Mouse (Mus musculus): ENCODE results near the gene Akr1c19. TPM values are rescaled to one million over a fixed set of nuclear protein-coding genes. Genes with fewer than 3 reads are reported as not detected.
"Not testable (repeated sequence)": the region's sequence is repeated elsewhere in the genome, so short reads cannot be mapped to it uniquely, and the experiment has no call there.

The Akr1c19 gene
- polyA plus RNA-seq, 1 experiment from 2014 or later, result 45.4 TPM

DNA sequence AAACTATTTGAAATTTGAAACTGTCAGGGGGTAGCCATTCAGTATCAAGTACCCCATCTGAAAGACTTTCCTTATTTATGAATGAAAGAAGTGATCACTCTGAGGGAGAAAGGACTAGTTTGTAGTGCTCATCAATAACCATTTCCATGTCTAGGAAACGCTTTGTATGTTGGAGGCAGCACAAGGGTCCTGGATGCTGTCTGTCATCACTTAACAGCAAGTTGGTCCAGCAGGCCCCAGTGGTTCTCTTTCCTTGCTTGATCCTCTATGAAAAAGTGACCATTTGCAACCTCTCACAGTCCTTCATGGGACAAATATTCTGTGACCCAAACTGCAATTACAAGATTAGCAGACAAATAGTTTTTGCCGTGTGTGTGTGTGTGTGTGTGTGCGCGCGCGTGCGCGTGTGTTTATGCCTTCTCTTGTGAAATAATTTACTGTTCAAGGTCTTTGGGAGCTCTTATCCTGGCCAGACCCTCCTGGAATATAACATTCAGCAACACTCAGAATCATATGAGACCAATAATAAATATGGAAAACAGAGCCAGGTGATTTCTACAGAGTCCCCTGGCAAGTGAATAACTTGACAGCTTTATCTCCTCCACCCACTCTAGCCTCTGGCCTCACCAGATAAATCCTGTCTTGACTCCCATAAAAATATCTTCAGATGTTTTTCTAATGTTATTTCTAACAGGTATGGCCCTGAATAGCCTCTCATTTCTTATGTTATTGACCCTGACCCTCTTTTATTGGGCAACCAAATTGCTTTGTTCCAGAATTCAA is 2.5 kb downstream of the Akr1c19 start:
- Histone ChIP-seq H3K36me3 (replicated peaks) (no peaks in the 10 kb centered on the region), H3K9ac (no peak overlapping the region), H3K27me3 (no peaks in the 10 kb centered on the region), H3K9me3 (replicated peaks) (no peaks in the 10 kb centered on the region), H3K4me2 (no peak overlapping the region), H3K27ac (replicated peaks) (no peak overlapping the region), H3K4me1 (replicated peaks) (no peaks in the 10 kb centered on the region; the same call in 1 of the 2 replicates), H3K4me3 (replicated peaks) (no peak overlapping the region)
- ATAC-seq (ENCODE audit: insufficient read depth), result no peak
- WGBS (ENCODE audit: insufficient replicate concordance), result 89% methylated on average over 8 of the region's 8 CpGs

GRCm38 (mm10) chr13:4233135-4233534 is 4.6 kb downstream of the Akr1c19 start:
- Histone ChIP-seq H3K4me2 (0 out of 2 replicates have a peak overlapping the region, but pooled peaks have one; percentile 10), H3K4me3 (replicated peaks) (no peak overlapping the region), H3K27me3 (no peaks in the 10 kb centered on the region), H3K36me3 (replicated peaks) (no peaks in the 10 kb centered on the region), H3K4me1 (replicated peaks) (no peaks in the 10 kb centered on the region; the same call in 1 of the 2 replicates), H3K9ac (no peak overlapping the region), H3K27ac (replicated peaks) (no peak overlapping the region), H3K9me3 (replicated peaks) (no peaks in the 10 kb centered on the region)
- 55% methylated on average over 1 of the region's 1 CpGs for WGBS (ENCODE audit: insufficient replicate concordance)
- ATAC-seq (ENCODE audit: insufficient read depth), result no peak

DNA sequence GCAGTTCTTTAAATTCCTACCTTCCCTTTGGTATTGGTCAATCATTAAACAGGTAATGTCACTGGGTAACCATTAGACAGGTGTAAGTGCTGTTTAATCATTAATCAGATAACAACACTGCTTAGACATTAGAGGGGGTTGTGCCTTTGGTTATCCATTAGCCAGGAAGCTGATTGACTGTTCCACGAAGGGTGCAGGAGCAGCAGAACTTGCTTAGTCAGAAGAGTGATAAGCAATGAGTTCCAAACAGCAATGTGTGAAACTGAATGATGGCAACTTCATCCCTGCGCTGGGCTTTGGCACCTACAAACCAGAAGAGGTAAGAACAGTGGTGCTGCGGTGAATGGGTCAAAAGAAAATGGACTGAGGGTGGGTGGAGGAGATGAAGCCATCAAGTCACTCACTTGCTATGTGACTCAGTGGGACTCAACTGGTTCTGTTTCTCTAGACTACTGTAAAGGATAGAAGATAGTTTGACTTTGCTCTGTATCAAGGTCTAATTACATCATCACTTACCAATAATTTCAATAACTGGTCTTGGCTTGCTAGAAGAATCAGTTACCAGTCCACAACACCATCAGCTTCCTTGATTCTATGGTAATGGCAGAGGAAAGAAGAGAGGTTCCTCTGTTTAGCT is 5.2 kb downstream of the Akr1c19 start:
- Histone ChIP-seq H3K4me2 (peak overlapping the region; percentile 29; the same call in 1 of the 2 replicates), H3K27ac (replicated peaks) (no peak overlapping the region), H3K27me3 (no peaks in the 10 kb centered on the region), H3K9me3 (replicated peaks) (no peaks in the 10 kb centered on the region), H3K4me1 (replicated peaks) (no peaks in the 10 kb centered on the region; the same call in 1 of the 2 replicates), H3K9ac (no peak overlapping the region), H3K4me3 (replicated peaks) (peak overlapping the region; percentile 38), H3K36me3 (replicated peaks) (no peaks in the 10 kb centered on the region)
- WGBS (ENCODE audit: insufficient replicate concordance), result 45% methylated on average over 3 of the region's 3 CpGs
- peak; percentile 88 for ATAC-seq (ENCODE audit: insufficient read depth)

- ATAC-seq (ENCODE audit: insufficient read depth), result peak; percentile 49; the same call in 1 of the 2 replicates
- Histone ChIP-seq H3K9ac (no peak overlapping the region), H3K4me3 (replicated peaks) (no peak overlapping the region), H3K9me3 (replicated peaks) (no peaks in the 10 kb centered on the region), H3K27ac (replicated peaks) (no peak overlapping the region), H3K36me3 (replicated peaks) (0 out of 2 replicates have a peak, but pooled peaks cover 4% of the 10 kb centered on the region), H3K27me3 (no peaks in the 10 kb centered on the region), H3K4me1 (replicated peaks) (no peaks in the 10 kb centered on the region), H3K4me2 (no peak overlapping the region; the same call in none of the 2 replicates)
- WGBS (ENCODE audit: insufficient replicate concordance), result 8% methylated on average over 13 of the region's 13 CpGs
These were observed 16.5 kb downstream of the Akr1c19 start for GRCm38 (mm10) chr13:4244861-4245559.

DNA sequence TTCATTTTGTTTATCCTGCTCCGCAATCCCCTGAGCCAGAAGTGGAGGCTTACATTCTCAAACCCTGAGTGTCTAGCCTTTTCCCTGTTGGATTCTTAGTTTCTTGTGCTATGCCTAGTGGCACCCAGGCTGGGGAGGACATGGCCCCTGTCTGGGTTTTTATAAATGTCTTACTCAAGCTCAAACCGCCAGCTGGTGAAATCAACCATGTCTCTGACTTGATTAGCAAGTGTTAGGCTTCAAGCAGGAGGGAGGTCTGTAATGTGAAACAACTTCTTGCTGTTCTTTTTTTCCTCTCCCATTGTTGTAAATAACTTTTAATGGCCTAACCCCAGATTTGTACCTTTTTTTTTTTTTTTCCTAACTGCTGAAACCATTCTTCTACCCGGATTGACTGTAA is 20.8 kb downstream of the Akr1c19 start:
- H3K9me3 ChIP-seq (replicated peaks), result no peaks in the 10 kb centered on the region
- H3K36me3 ChIP-seq (replicated peaks), result 0 out of 2 replicates have a peak, but pooled peaks cover 4% of the 10 kb centered on the region
- no peak overlapping the region for H3K27ac ChIP-seq (replicated peaks)
- H3K27me3 ChIP-seq, result no peaks in the 10 kb centered on the region
- H3K4me3 ChIP-seq (replicated peaks), result no peak overlapping the region
- 57% methylated on average over 3 of the region's 3 CpGs for WGBS (ENCODE audit: insufficient replicate concordance)
- no peak for ATAC-seq (ENCODE audit: insufficient read depth)
- no peak overlapping the region for H3K4me2 ChIP-seq
- no peaks in the 10 kb centered on the region for H3K4me1 ChIP-seq (replicated peaks)
- no peak overlapping the region for H3K9ac ChIP-seq

DNA sequence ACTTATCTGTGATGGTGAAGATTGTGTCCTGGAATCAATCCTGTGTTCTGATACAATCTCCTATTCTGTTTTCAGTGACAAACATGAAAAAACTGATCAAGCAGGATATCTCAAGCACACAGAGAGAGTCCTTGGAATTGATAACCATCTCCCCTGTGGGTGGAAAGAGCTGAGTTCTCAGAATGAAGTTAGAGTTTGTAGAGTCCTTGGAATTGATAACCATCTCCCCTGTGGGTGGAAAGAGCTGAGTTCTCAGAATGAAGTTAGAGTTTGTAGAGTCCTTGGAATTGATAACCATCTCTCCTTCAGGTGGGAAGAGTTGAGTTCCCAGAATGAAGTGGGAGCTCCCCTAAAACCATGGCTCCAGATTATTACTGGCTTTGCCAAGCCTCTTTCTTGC is 28.4 kb downstream of the Akr1c19 start:
- not testable (repeated sequence) for H3K4me3 ChIP-seq (replicated peaks); H3K36me3 ChIP-seq (replicated peaks); ATAC-seq (ENCODE audit: insufficient read depth); H3K4me2 ChIP-seq; H3K27ac ChIP-seq (replicated peaks); H3K9ac ChIP-seq; H3K27me3 ChIP-seq; H3K4me1 ChIP-seq (replicated peaks); H3K9me3 ChIP-seq (replicated peaks)

- no peaks in the 10 kb centered on the region for H3K4me1 ChIP-seq (replicated peaks)
- H3K27me3 ChIP-seq, result no peaks in the 10 kb centered on the region
- no peak overlapping the region for H3K4me2 ChIP-seq
- WGBS (ENCODE audit: insufficient replicate concordance), result 60% methylated on average over 6 of the region's 6 CpGs
- H3K36me3 ChIP-seq (replicated peaks), result no peaks in the 10 kb centered on the region
- no peak overlapping the region for H3K9ac ChIP-seq
- ATAC-seq (ENCODE audit: insufficient read depth), result no peak
- H3K27ac ChIP-seq (replicated peaks), result no peak overlapping the region
- H3K4me3 ChIP-seq (replicated peaks), result no peak overlapping the region
- no peaks in the 10 kb centered on the region for H3K9me3 ChIP-seq (replicated peaks)
These were observed 28.8 kb downstream of the Akr1c19 start for GRCm38 (mm10) chr13:4257349-4257748.

DNA sequence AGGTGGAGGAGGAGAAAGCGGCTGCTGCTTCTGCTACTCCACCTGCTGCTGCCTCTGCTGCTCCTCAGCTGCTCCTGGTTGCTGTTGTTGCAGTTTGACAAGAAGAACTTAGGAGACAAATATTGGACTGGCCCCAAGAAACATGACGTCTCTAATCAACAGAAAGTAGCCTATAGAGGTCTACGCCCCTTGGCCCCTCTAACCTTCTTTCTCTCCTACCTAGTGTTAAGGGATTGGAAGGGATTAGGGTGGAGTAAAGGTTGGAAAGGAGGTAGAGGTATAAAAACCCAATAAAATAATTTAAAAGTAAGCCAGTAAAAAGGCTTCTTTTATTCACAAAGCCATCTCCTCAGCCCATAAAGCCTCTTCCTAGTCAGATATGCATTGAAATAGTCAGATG is 36.1 kb downstream of the Akr1c19 start:
- H3K36me3 ChIP-seq (replicated peaks), result no peaks in the 10 kb centered on the region
- H3K9ac ChIP-seq, result no peak overlapping the region
- ATAC-seq (ENCODE audit: insufficient read depth), result no peak
- H3K4me1 ChIP-seq (replicated peaks), result no peaks in the 10 kb centered on the region
- H3K4me3 ChIP-seq (replicated peaks), result no peak overlapping the region
- no peak overlapping the region for H3K27ac ChIP-seq (replicated peaks)
- H3K27me3 ChIP-seq, result no peaks in the 10 kb centered on the region
- WGBS (ENCODE audit: insufficient replicate concordance), result 58% methylated on average over 3 of the region's 3 CpGs
- no peaks in the 10 kb centered on the region for H3K9me3 ChIP-seq (replicated peaks)
- no peak overlapping the region for H3K4me2 ChIP-seq

DNA sequence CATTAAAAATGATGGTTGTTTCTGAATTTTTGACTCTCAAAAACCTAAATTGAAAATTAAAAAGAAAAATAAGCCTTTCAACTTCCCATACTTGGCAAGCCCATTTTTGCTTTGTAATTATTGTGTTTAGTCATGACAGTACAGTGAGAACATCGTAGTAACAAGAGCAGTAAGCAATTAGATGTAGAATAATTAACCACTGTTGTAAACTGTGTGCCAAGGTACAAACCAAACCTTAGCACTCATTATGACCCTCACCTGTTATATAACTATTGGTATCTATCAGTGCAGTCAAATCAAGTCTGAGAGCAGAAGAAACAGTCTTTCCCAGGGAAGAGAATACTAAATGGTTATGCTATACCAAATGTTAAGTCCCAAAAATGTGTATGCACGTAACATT is 36.5 kb downstream of the Akr1c19 start:
- no peak overlapping the region for H3K4me2 ChIP-seq
- 60% methylated on average over 2 of the region's 2 CpGs for WGBS (ENCODE audit: insufficient replicate concordance)
- no peaks in the 10 kb centered on the region for H3K36me3 ChIP-seq (replicated peaks)
- no peak overlapping the region for H3K9ac ChIP-seq
- H3K4me1 ChIP-seq (replicated peaks), result no peaks in the 10 kb centered on the region
- H3K4me3 ChIP-seq (replicated peaks), result no peak overlapping the region
- H3K27me3 ChIP-seq, result no peaks in the 10 kb centered on the region
- H3K27ac ChIP-seq (replicated peaks), result no peak overlapping the region
- no peak for ATAC-seq (ENCODE audit: insufficient read depth)
- no peaks in the 10 kb centered on the region for H3K9me3 ChIP-seq (replicated peaks)

DNA sequence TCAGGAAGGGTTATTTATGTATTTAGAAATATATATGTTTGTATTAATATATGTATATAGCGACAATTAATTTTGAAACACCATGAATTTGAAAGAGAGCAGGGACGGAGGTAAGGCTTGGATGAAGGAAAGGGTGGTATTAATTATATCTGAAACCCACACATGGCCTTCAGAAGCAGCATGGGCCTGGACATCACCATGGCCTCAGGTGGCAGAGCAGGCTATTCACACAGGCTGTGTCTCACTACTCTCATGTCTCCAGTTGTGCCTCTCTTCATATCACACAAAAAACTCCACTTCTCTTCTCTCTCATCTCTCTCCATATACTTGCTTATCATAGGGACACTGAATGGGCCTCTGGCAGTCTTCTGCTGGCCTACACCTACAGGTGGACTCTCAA is 37.0 kb downstream of the Akr1c19 start:
- not testable (repeated sequence) for H3K4me1 ChIP-seq (replicated peaks); H3K36me3 ChIP-seq (replicated peaks); H3K9ac ChIP-seq; ATAC-seq (ENCODE audit: insufficient read depth); H3K27me3 ChIP-seq; H3K4me2 ChIP-seq; H3K4me3 ChIP-seq (replicated peaks); H3K9me3 ChIP-seq (replicated peaks); H3K27ac ChIP-seq (replicated peaks)
- WGBS (ENCODE audit: insufficient replicate concordance), result 62% methylated on average over 2 of the region's 2 CpGs

DNA sequence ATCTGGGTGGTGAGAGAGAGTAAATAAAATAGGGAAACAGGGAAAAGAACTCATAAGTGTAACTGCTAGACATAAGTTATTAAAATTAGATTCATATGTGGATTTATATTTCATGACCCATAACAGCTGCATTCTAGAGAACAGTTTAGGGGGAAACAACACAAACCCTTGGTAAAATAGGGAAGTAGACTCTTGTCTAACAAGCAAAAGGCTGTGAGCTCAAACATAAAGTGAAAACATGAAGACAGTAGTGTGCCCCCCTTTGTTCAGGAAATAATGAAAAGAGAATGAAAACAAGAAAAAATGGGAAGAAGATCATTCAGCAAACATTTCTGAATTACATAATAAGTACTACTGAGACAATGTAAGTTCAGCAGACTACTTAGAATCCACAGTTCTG is 42.4 kb downstream of the Akr1c19 start:
- H3K36me3 ChIP-seq (replicated peaks), result no peaks in the 10 kb centered on the region
- no peak overlapping the region for H3K4me2 ChIP-seq
- no peaks in the 10 kb centered on the region for H3K4me1 ChIP-seq (replicated peaks)
- no peak overlapping the region for H3K4me3 ChIP-seq (replicated peaks)
- no peak overlapping the region for H3K27ac ChIP-seq (replicated peaks)
- no peak for ATAC-seq (ENCODE audit: insufficient read depth)
- H3K9me3 ChIP-seq (replicated peaks), result no peaks in the 10 kb centered on the region
- no peak overlapping the region for H3K9ac ChIP-seq
- H3K27me3 ChIP-seq, result no peaks in the 10 kb centered on the region
